Comparison of ENCODE assay signal across 10 mouse cellular contexts in genomic region chr11:79287447-79287846, GRCm38 (mm10). TPM values are rescaled to one million over a fixed set of nuclear protein-coding genes. Genes with fewer than 3 reads are reported as not detected.
DNase-seq lines count a peak whose midpoint lies in the region; ATAC-seq and TF ChIP-seq lines count a peak whose summit lies in the region.
"Had no signal": no experiment of that assay in that cellular context is flagged by ENCODE, and none has a peak within 500 bp of the region (broad histone marks: within the 10 kb centered on the region; RNA-seq: fewer than 3 reads in every experiment).

No protein-coding gene starts in this region.

- H3K9ac ChIP-seq in heart, embryonic 16.5 days (ENCODE audit: low read length), result no peak overlapping the region
- H3K9ac ChIP-seq in lung, embryonic 15.5 days, result no peak overlapping the region
- H3K9ac ChIP-seq in midbrain, embryonic 14.5 days (replicated peaks; ENCODE audit: low read length), result no peak overlapping the region

- DNase-seq in spleen, adult 2 months (ENCODE audit: low read depth in 1 of 2, low spot score in 2 of 2), result no peak
- no peak for DNase-seq in spleen, postnatal 14 days (ENCODE audit: low spot score in 2 of 2)
- DNase-seq in yolk sac, embryonic 10.5 days (ENCODE audit: low spot score), result peak; percentile 38
- no peak for DNase-seq in midbrain, embryonic 14.5 days
- no peak for DNase-seq in frontal cortex, postnatal 36 days (ENCODE audit: low spot score in 2 of 2)
- DNase-seq: cerebellum, adult 18-20 months had no signal

- no peak for TF ChIP-seq CTCF in spleen, adult 2 months (IDR thresholded peaks at IDR 0.05; ENCODE audit: extremely low read depth, insufficient read depth, insufficient read length, insufficient replicate concordance)

- H3K4me1 ChIP-seq in spleen, adult 2 months (ENCODE audit: control insufficient read depth, insufficient read depth, insufficient read length), result peaks cover 15% of the 10 kb centered on the region
- H3K4me1 ChIP-seq in heart, embryonic 16.5 days (ENCODE audit: control insufficient read depth, insufficient read depth, low read length), result peaks cover 16% of the 10 kb centered on the region
- peaks cover 35% of the 10 kb centered on the region for H3K4me1 ChIP-seq in lung, embryonic 15.5 days
- no peaks in the 10 kb centered on the region for H3K4me1 ChIP-seq in midbrain, embryonic 14.5 days (ENCODE audit: control insufficient read depth, insufficient read depth, low read length)

- H3K9me3 ChIP-seq in heart, embryonic 16.5 days (replicated peaks; ENCODE audit: control insufficient read depth, low read length), result peaks cover 2% of the 10 kb centered on the region; the same call in 1 of the 2 replicates
- H3K9me3 ChIP-seq in lung, embryonic 15.5 days, result no peaks in the 10 kb centered on the region
- H3K9me3 ChIP-seq in midbrain, embryonic 14.5 days (ENCODE audit: control insufficient read depth, low read length), result no peaks in the 10 kb centered on the region

- 27% methylated on average over 6 of the region's 6 CpGs for WGBS in spleen, adult 2 months
- 59% methylated on average over 6 of the region's 6 CpGs for WGBS in heart, embryonic 16.5 days
- 47% methylated on average over 6 of the region's 6 CpGs for WGBS in lung, embryonic 15.5 days
- WGBS in midbrain, embryonic 14.5 days, result 87% methylated on average over 6 of the region's 6 CpGs

- no peaks in the 10 kb centered on the region for H3K36me3 ChIP-seq in spleen, adult 2 months (ENCODE audit: control insufficient read depth, insufficient read depth, low read length)
- H3K36me3 ChIP-seq in heart, embryonic 16.5 days (ENCODE audit: control insufficient read depth, insufficient read depth), result no peaks in the 10 kb centered on the region
- H3K36me3 ChIP-seq in lung, embryonic 15.5 days, result no peaks in the 10 kb centered on the region
- no peaks in the 10 kb centered on the region for H3K36me3 ChIP-seq in midbrain, embryonic 14.5 days (ENCODE audit: control insufficient read depth, insufficient read depth, low read length)

- no peak overlapping the region for H3K4me2 ChIP-seq in heart, embryonic 16.5 days (ENCODE audit: low read depth, low read length)
- no peak overlapping the region for H3K4me2 ChIP-seq in lung, embryonic 15.5 days
- no peak overlapping the region for H3K4me2 ChIP-seq in midbrain, embryonic 14.5 days (ENCODE audit: low read length)

- peak overlapping the region; percentile 63 for H3K27ac ChIP-seq in spleen, adult 2 months (ENCODE audit: insufficient read depth, low read length)
- H3K27ac ChIP-seq in heart, embryonic 16.5 days (ENCODE audit: low read length), result peak overlapping the region; percentile 17
- peak overlapping the region; percentile 59 for H3K27ac ChIP-seq in lung, embryonic 15.5 days
- no peak overlapping the region for H3K27ac ChIP-seq in midbrain, embryonic 14.5 days (replicated peaks; ENCODE audit: low read depth, low read length)

- no peak overlapping the region for H3K4me3 ChIP-seq in spleen, adult 2 months (ENCODE audit: extremely low read depth, insufficient read depth, insufficient read length)
- H3K4me3 ChIP-seq in heart, embryonic 16.5 days (ENCODE audit: low read length), result no peak overlapping the region
- H3K4me3 ChIP-seq in lung, embryonic 15.5 days, result no peak overlapping the region
- no peak overlapping the region for H3K4me3 ChIP-seq in midbrain, embryonic 14.5 days (replicated peaks; ENCODE audit: low read depth, low read length)

- H3K27me3 ChIP-seq in spleen, adult 2 months (ENCODE audit: control insufficient read depth, insufficient read depth, low read length), result no peaks in the 10 kb centered on the region
- H3K27me3 ChIP-seq in heart, embryonic 16.5 days (ENCODE audit: control insufficient read depth, insufficient read depth, low read length), result no peaks in the 10 kb centered on the region
- H3K27me3 ChIP-seq in lung, embryonic 15.5 days, result no peaks in the 10 kb centered on the region
- H3K27me3 ChIP-seq in midbrain, embryonic 14.5 days (ENCODE audit: control insufficient read depth, insufficient read depth, low read length), result no peaks in the 10 kb centered on the region

- no peak for TF ChIP-seq POLR2A in spleen, adult 2 months (IDR thresholded peaks at IDR 0.05; ENCODE audit: low read depth, low read length)

- 0 out of 2 replicates have a peak, but pooled peaks have one; percentile 11 for ATAC-seq in heart, embryonic 16.5 days (replicated peaks; ENCODE audit: extremely low read depth, insufficient read depth, low FRiP score)
- peak; percentile 66; the same call in 1 of the 2 replicates for ATAC-seq in lung, embryonic 15.5 days (ENCODE audit: borderline replicate concordance, extremely low read depth, low FRiP score, low TSS enrichment)
- ATAC-seq in midbrain, embryonic 14.5 days (ENCODE audit: low FRiP score, low TSS enrichment), result no peak

RNA-seq across cellular contexts. Expression of gene Gm9964, which starts 9.3 kb away (rescaled TPM):
- polyA plus RNA-seq in spleen, adult 2 months (2012; rRNA removed), result not detected in 2 replicates
- not detected in 2 replicates for polyA plus RNA-seq in heart, embryonic 16.5 days (2015; fragmentation: Nextera tagmentation; extraction: Ambion mirVana)
- 0.21 TPM in 1 of 2 replicates, not detected in the other for polyA plus RNA-seq in lung, embryonic 15.5 days (2015; fragmentation: Nextera tagmentation; extraction: Ambion mirVana)
- not detected in 2 replicates for polyA plus RNA-seq in midbrain, embryonic 14.5 days (2014; fragmentation: Nextera tagmentation; extraction: Ambion mirVana)
- polyA plus RNA-seq: intestine, embryonic 14.5 days; urinary bladder, adult 2 months had no signal

RNA-seq across cellular contexts. Expression of gene Wsb1, which starts 33.0 kb away (rescaled TPM):
- polyA plus RNA-seq in spleen, adult 2 months (2012; rRNA removed), result 30.1 and 48.1 TPM in 2 replicates
- 121 and 123 TPM in 2 replicates for polyA plus RNA-seq in heart, embryonic 16.5 days (2015; fragmentation: Nextera tagmentation; extraction: Ambion mirVana)
- polyA plus RNA-seq in lung, embryonic 15.5 days (2015; fragmentation: Nextera tagmentation; extraction: Ambion mirVana), result 216 and 218 TPM in 2 replicates
- 610 and 743 TPM in 2 replicates for polyA plus RNA-seq in midbrain, embryonic 14.5 days (2014; fragmentation: Nextera tagmentation; extraction: Ambion mirVana)

RNA-seq across cellular contexts. Expression of gene Nf1, which starts 52.0 kb away (rescaled TPM):
- polyA plus RNA-seq in spleen, adult 2 months (2012; rRNA removed), result 4.4 and 5.7 TPM in 2 replicates
- 3.4 and 3.8 TPM in 2 replicates for polyA plus RNA-seq in heart, embryonic 16.5 days (2015; fragmentation: Nextera tagmentation; extraction: Ambion mirVana)
- 5.3 and 6.3 TPM in 2 replicates for polyA plus RNA-seq in lung, embryonic 15.5 days (2015; fragmentation: Nextera tagmentation; extraction: Ambion mirVana)
- 15.6 and 15.7 TPM in 2 replicates for polyA plus RNA-seq in midbrain, embryonic 14.5 days (2014; fragmentation: Nextera tagmentation; extraction: Ambion mirVana)
